Comparison of ENCODE assay signal across 9 mouse cellular contexts in genomic region chr10:3573905-3574500, GRCm38 (mm10). TPM values are rescaled to one million over a fixed set of nuclear protein-coding genes. Genes with fewer than 3 reads are reported as not detected.
DNase-seq lines count a peak whose midpoint lies in the region; ATAC-seq and TF ChIP-seq lines count a peak whose summit lies in the region.
"Had no signal": no experiment of that assay in that cellular context is flagged by ENCODE, and none has a peak within 500 bp of the region (broad histone marks: within the 10 kb centered on the region; RNA-seq: fewer than 3 reads in every experiment).

No protein-coding gene starts in this region.

- no peaks in the 10 kb centered on the region for H3K27me3 ChIP-seq in hindbrain, embryonic 10.5 days (ENCODE audit: insufficient read depth, poor library complexity, severe bottlenecking)
- no peaks in the 10 kb centered on the region for H3K27me3 ChIP-seq in hindbrain, embryonic 12.5 days
- H3K27me3 ChIP-seq in ES-Bruce4 (ENCODE audit: control insufficient read depth, insufficient read depth, low read length, poor library complexity, severe bottlenecking) = no peaks in the 10 kb centered on the region

- no peak for ATAC-seq in hindbrain, embryonic 12.5 days (ENCODE audit: low FRiP score)

- TF ChIP-seq POLR2A in ES-Bruce4 (IDR thresholded peaks at IDR 0.05; ENCODE audit: insufficient read depth, low read length) = no peak

- no peak overlapping the region for H3K4me3 ChIP-seq in hindbrain, embryonic 10.5 days
- no peak overlapping the region for H3K4me3 ChIP-seq in hindbrain, embryonic 12.5 days
- no peak overlapping the region for H3K4me3 ChIP-seq in ES-Bruce4 (ENCODE audit: low read depth, low read length)
- H3K4me3 ChIP-seq: myocyte had no signal

- WGBS in hindbrain, embryonic 10.5 days = 60% methylated on average over 4 of the region's 4 CpGs
- 65% methylated on average over 4 of the region's 4 CpGs for WGBS in hindbrain, embryonic 12.5 days

- H3K9ac ChIP-seq in hindbrain, embryonic 12.5 days = no peak overlapping the region
- no peak overlapping the region for H3K9ac ChIP-seq in ES-Bruce4 (ENCODE audit: low read depth, poor library complexity, severe bottlenecking)

- DNase-seq in hindbrain, embryonic 10.5 days (ENCODE audit: low spot score) = peak; percentile 50
- peak; percentile 25 for DNase-seq in embryo, embryonic 9.5 days (ENCODE audit: extremely low spot score)
- DNase-seq in kidney, postnatal 25 days = peak; percentile 64 to 74
- peak; percentile 43 for DNase-seq in retina, postnatal 1 day
- DNase-seq in cerebellum, adult 18-20 months = no peak
- DNase-seq in cerebellum, adult 11-12 months = no peak

- no peak overlapping the region for H3K27ac ChIP-seq in hindbrain, embryonic 10.5 days
- no peak overlapping the region for H3K27ac ChIP-seq in hindbrain, embryonic 12.5 days
- H3K27ac ChIP-seq in ES-Bruce4 (ENCODE audit: insufficient read depth, low read length) = no peak overlapping the region

- H3K4me2 ChIP-seq in hindbrain, embryonic 12.5 days (replicated peaks) = no peak overlapping the region

- H3K9me3 ChIP-seq in hindbrain, embryonic 10.5 days = no peaks in the 10 kb centered on the region
- H3K9me3 ChIP-seq in hindbrain, embryonic 12.5 days (replicated peaks) = no peaks in the 10 kb centered on the region
- no peaks in the 10 kb centered on the region for H3K9me3 ChIP-seq in ES-Bruce4 (replicated peaks; ENCODE audit: control insufficient read depth, insufficient read depth, low read length, poor library complexity, severe bottlenecking)

- H3K36me3 ChIP-seq in hindbrain, embryonic 10.5 days = no peaks in the 10 kb centered on the region
- H3K36me3 ChIP-seq in hindbrain, embryonic 12.5 days = no peaks in the 10 kb centered on the region
- H3K36me3 ChIP-seq in ES-Bruce4 (ENCODE audit: control insufficient read depth, insufficient read depth, low read length, poor library complexity, severe bottlenecking) = no peaks in the 10 kb centered on the region

- peak; percentile 10 for TF ChIP-seq CTCF in ES-Bruce4 (IDR thresholded peaks at IDR 0.05; ENCODE audit: low read depth, low read length)

- no peaks in the 10 kb centered on the region for H3K4me1 ChIP-seq in hindbrain, embryonic 10.5 days (replicated peaks)
- no peaks in the 10 kb centered on the region for H3K4me1 ChIP-seq in hindbrain, embryonic 12.5 days
- H3K4me1 ChIP-seq in ES-Bruce4 (ENCODE audit: control insufficient read depth, insufficient read depth, low read length) = no peaks in the 10 kb centered on the region

- TF ChIP-seq EP300 in ES-Bruce4 (IDR thresholded peaks at IDR 0.05; ENCODE audit: insufficient read depth, low read depth, low read length) = no peak

RNA-seq across cellular contexts. Expression of gene Iyd, which starts 34.0 kb away (rescaled TPM):
- not detected in 2 replicates for polyA plus RNA-seq in hindbrain, embryonic 10.5 days (2016; fragmentation: Nextera tagmentation; extraction: Ambion mirVana)
- polyA plus RNA-seq in hindbrain, embryonic 12.5 days (2016; fragmentation: Nextera tagmentation; extraction: Ambion mirVana) = 0.23 TPM in 1 of 2 replicates, not detected in the other
- not detected in 2 replicates for polyA plus RNA-seq in ES-Bruce4 (2011; ENCODE audit: insufficient read depth, insufficient read length, low read depth, missing spikeins)
- polyA plus RNA-seq: myocyte had no signal

Comparison
In these comparisons a context has a peak if more than half of its experiments do, and no peak if none do; other contexts are left out.
1. DNase-seq: peak in hindbrain, embryonic 10.5 days (single experiment), embryo, embryonic 9.5 days (single experiment), kidney, postnatal 25 days (2 of 2) and retina, postnatal 1 day (single experiment); none in cerebellum, adult 18-20 months (0 of 2) and cerebellum, adult 11-12 months (single experiment).